Mouse (Mus musculus): ENCODE measurements around the gene Gal3st4. TPM values are rescaled to one million over a fixed set of nuclear protein-coding genes. Genes with fewer than 3 reads are reported as not detected.
A peak's percentile ranks its signal among the peaks of the same experiment; 100 is the strongest.

Gal3st4 gene
- polyA plus RNA-seq, 1 experiment, result 4.2 TPM

DNA sequence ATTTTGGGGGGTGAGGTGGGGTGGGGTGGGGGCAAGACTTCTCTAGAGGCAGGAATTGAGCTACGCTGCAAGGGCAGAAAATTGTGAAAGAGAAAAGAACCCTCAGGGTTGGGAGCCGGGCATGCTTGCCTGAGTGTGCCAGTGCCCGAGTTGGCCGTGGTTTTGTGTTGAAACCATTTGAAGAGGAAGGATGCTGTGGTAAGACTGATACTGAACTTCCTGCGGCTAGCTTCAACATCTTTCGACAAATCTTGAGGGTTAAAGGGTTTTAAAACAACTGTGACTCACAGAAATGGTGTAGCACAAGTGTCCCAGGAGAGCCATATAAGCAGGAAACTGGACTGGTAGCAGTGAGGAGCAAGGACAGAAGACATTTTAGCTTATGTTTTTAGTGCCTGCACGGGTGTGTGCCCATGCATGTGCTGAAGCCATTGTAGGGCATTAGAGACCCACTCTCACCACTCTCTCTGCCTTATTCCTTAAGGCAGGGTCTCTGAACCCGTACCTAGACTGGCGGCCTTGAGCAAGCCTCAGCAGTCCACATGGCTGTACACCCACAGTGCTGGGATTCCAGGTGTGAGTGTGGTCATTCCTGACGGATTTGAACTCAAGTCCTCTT, 15.6 kb downstream of the Gal3st4 start:
- Histone ChIP-seq H3K4me3 (ENCODE audit: insufficient read depth, low read length) (no peak overlapping the region; the same call in 1 of the 2 replicates), H3K27ac (ENCODE audit: insufficient read depth, low read length) (no peak overlapping the region), H3K4me1 (ENCODE audit: control insufficient read depth, insufficient read depth, low read length) (no peaks in the 10 kb centered on the region; the same call in 1 of the 2 replicates)
- no peak for TF ChIP-seq POLR2A (IDR thresholded peaks at IDR 0.05; ENCODE audit: extremely low read depth, insufficient read depth, low read length)
- TF ChIP-seq CTCF (IDR thresholded peaks at IDR 0.05; ENCODE audit: extremely low read depth, insufficient read depth, low read length), result no peak

DNA sequence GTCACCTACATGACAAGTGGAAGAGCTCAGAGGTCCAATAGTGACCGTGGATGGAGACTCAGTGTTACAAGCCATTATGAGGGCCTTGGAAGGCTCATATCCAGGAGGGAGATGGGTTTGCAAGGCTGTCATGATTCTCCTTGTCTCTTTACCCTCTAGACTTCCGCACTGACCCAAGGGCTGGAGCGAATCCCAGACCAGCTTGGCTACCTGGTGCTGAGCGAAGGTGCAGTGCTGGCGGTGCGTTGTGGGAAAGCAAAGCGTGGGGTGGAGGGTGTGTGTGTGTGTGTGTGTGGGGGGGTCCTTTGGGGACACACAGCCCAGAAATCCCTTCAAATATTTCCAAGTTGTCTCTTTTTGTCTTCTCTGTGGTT, 16.6 kb downstream of the Gal3st4 start:
- TF ChIP-seq CTCF (IDR thresholded peaks at IDR 0.05; ENCODE audit: extremely low read depth, insufficient read depth, low read length) (no peak), POLR2A (IDR thresholded peaks at IDR 0.05; ENCODE audit: extremely low read depth, insufficient read depth, low read length) (no peak)
- Histone ChIP-seq H3K4me3 (ENCODE audit: insufficient read depth, low read length) (peak overlapping the region; percentile 62), H3K4me1 (ENCODE audit: control insufficient read depth, insufficient read depth, low read length) (no peaks in the 10 kb centered on the region; the same call in 1 of the 2 replicates), H3K27ac (ENCODE audit: insufficient read depth, low read length) (peak overlapping the region; percentile 3)

DNA sequence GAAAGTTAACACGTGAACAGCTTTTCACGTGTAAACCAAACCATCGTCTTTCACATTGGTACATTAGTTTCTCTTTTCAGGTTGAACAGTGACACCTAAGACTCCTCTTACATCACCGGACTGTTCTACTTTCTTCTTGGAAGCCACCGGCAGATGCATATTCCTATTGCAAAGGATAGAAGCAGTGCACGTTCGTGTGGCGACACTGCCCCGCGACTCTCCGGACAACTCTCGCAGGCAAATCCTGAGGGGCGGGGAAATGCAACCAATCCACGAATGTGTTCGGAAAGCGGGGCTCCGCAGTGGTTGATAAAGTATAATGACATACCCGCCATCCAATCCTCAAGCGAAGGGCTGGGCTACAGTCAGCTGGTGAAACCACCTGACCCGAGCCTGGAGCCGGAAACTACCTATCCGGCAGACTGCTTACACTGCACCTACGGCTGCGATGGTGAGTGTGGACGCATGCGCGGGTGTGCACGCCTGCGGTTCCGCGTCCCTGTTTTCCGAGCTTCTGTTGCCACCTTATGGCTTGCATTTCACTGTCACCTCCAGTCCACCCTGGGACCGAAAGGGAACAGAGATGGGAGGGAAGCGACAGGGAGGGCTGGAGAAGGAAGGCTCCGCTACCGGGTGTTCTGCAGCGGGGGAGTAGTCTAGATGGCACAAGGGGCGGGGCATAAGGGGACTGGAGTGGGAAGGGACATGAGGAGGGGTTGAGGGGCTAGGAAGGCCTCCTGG, 17.1 kb downstream of the Gal3st4 start, which contains the start of gene Lamtor4:
TSS of gene Lamtor4 (plus strand) at position 130 of the 741 bp plus-strand sequence.
- H3K4me3 ChIP-seq (ENCODE audit: insufficient read depth, low read length), result peak within 1 kb of the TSS; percentile 62
- TF ChIP-seq CTCF (IDR thresholded peaks at IDR 0.05; ENCODE audit: extremely low read depth, insufficient read depth, low read length), result no peak
- TF ChIP-seq POLR2A (IDR thresholded peaks at IDR 0.05; ENCODE audit: extremely low read depth, insufficient read depth, low read length), result peak; percentile 96
- no peaks in the 10 kb centered on the region; the same call in 1 of the 2 replicates for H3K4me1 ChIP-seq (ENCODE audit: control insufficient read depth, insufficient read depth, low read length)
- H3K27ac ChIP-seq (ENCODE audit: insufficient read depth, low read length), result peak within 1 kb of the TSS; percentile 9

DNA sequence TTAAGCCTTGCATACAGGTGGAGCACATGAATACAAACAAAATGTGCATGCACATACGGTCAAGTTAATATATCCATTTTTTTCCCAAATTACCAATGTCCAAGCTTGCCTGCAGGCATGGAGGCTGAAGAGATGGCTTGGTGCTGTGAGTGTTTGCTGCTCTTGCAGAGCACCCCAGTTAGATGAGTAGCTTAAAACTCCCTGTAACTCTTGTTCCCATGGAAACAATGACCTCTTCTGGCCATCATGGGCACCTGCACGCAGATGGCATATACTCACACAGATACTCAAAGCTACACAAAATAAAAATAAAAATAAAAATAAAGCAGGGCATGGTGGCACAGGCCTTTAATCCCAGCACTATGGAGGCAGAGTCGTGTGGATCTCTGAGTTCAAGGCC, 19.6 kb downstream of the Gal3st4 start:
- TF ChIP-seq POLR2A (IDR thresholded peaks at IDR 0.05; ENCODE audit: extremely low read depth, insufficient read depth, low read length) (no peak), CTCF (IDR thresholded peaks at IDR 0.05; ENCODE audit: extremely low read depth, insufficient read depth, low read length) (no peak)
- Histone ChIP-seq H3K27ac (ENCODE audit: insufficient read depth, low read length) (no peak overlapping the region), H3K4me3 (ENCODE audit: insufficient read depth, low read length) (no peak overlapping the region), H3K4me1 (ENCODE audit: control insufficient read depth, insufficient read depth, low read length) (no peaks in the 10 kb centered on the region; the same call in 1 of the 2 replicates)

DNA sequence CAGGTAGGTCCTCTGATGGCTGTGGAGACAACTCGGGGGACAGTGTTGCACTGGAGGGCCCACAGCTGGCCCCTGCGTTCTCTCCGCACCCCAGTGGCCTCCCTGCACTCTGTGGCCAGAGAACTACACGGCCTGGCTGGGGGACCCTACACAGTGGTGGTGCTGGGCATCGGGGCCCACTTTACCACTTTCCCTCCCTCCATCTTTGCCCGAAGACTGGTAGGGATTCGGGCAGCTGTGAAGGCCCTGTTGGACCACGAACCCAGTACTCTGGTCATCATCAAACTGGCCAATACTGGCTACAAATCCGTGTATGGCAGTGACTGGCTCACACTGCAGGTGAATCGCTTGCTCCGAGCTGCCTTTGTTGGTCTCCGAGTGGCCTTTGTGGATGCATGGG, 21.5 kb downstream of the Gal3st4 start:
- no peak for TF ChIP-seq CTCF (IDR thresholded peaks at IDR 0.05; ENCODE audit: extremely low read depth, insufficient read depth, low read length)
- no peak for TF ChIP-seq POLR2A (IDR thresholded peaks at IDR 0.05; ENCODE audit: extremely low read depth, insufficient read depth, low read length)
- H3K27ac ChIP-seq (ENCODE audit: insufficient read depth, low read length), result no peak overlapping the region
- H3K4me1 ChIP-seq (ENCODE audit: control insufficient read depth, insufficient read depth, low read length), result no peaks in the 10 kb centered on the region; the same call in 1 of the 2 replicates
- H3K4me3 ChIP-seq (ENCODE audit: insufficient read depth, low read length), result no peak overlapping the region

DNA sequence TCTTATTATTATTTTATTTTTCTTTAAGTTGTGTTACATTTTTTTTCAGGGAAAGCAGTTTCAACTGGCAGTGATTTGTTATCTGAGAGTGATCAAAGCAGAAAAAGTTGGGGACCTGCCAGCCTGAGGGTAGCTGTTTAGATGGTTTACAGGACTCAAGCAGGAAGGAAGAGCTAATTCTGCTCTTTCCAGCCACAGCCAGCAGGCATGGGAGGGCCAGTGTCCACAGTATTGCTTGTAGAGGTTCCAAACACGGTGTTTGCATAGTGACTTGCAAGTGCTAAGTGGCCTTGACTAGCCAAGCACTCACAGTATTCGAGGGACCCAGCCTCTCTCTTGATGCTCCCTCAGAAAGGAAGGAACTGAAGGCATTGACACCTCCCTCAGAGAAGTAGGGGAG, 31.1 kb downstream of the Gal3st4 start:
- Histone ChIP-seq H3K4me1 (ENCODE audit: control insufficient read depth, insufficient read depth, low read length) (no peaks in the 10 kb centered on the region), H3K27ac (ENCODE audit: insufficient read depth, low read length) (no peak overlapping the region), H3K4me3 (ENCODE audit: insufficient read depth, low read length) (no peak overlapping the region)
- TF ChIP-seq POLR2A (IDR thresholded peaks at IDR 0.05; ENCODE audit: extremely low read depth, insufficient read depth, low read length) (no peak), CTCF (IDR thresholded peaks at IDR 0.05; ENCODE audit: extremely low read depth, insufficient read depth, low read length) (no peak)

DNA sequence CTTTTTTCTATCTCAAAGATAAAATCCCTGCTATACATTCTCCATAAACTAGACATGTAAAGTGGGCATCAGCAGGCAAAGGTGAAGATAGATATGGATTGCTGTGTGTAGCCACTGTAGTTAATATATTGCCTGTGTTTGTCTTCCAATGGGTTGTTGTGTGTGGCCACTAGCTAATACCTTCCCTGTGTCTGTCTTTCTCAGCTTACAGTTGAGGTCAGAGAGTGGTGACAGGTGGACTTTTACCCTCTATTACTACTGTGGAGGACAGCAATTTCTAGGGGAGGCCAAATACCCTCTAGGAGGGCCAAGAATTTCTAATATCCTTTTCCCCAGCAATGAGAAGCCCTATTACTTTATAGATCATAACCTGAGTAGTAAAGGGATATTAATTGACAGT, 38.4 kb downstream of the Gal3st4 start:
- no peak for TF ChIP-seq CTCF (IDR thresholded peaks at IDR 0.05; ENCODE audit: extremely low read depth, insufficient read depth, low read length)
- TF ChIP-seq POLR2A (IDR thresholded peaks at IDR 0.05; ENCODE audit: extremely low read depth, insufficient read depth, low read length), result no peak
- no peaks in the 10 kb centered on the region for H3K4me1 ChIP-seq (ENCODE audit: control insufficient read depth, insufficient read depth, low read length)
- no peak overlapping the region for H3K4me3 ChIP-seq (ENCODE audit: insufficient read depth, low read length)

DNA sequence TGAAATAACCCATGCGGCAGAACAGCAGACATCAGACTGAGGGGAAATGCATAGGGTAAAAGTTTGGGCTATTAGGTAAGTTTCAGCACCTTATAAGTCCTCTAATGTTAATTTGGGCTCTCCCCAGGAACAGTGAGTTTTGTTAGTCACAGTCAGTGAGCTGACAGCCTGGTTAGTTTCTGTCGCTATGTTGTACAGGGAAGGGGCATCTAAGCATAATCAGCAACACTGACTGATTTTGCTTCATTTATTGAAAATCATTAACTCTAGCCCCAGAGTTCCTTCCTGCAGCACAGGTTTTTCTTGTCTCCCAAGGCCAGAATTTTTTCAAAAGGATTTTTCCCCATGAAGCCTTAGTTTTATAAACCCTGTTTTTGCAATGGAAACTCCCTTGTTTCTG, 38.9 kb downstream of the Gal3st4 start:
- Histone ChIP-seq H3K27ac (ENCODE audit: insufficient read depth, low read length) (no peak overlapping the region), H3K4me1 (ENCODE audit: control insufficient read depth, insufficient read depth, low read length) (no peaks in the 10 kb centered on the region), H3K4me3 (ENCODE audit: insufficient read depth, low read length) (no peak overlapping the region)
- TF ChIP-seq POLR2A (IDR thresholded peaks at IDR 0.05; ENCODE audit: extremely low read depth, insufficient read depth, low read length), result no peak
- TF ChIP-seq CTCF (IDR thresholded peaks at IDR 0.05; ENCODE audit: extremely low read depth, insufficient read depth, low read length), result no peak

More for the DNA sequence above, 38.4 kb downstream of the Gal3st4 start:
- no peak overlapping the region for H3K27ac ChIP-seq (ENCODE audit: insufficient read depth, low read length)

DNA sequence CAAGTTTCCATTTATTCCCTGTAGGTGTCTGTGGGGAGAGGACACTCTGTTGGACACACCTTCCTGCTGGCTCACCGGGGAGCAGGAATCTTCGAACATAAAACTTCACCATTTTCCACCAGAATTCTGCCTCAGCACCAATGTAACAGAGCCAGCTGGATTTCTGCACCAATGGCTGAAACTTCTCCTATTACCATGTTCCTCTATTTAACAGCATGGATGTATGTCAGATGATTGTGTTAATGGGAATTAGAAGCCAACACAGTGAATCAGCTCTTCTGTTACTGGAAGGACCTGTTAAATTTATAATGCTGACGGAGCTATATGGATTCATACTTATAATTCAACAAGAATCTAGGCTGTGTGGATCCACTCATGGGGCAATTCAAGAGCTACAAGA, 43.1 kb downstream of the Gal3st4 start:
- no peak overlapping the region for H3K4me3 ChIP-seq (ENCODE audit: insufficient read depth, low read length)
- TF ChIP-seq POLR2A (IDR thresholded peaks at IDR 0.05; ENCODE audit: extremely low read depth, insufficient read depth, low read length) (no peak), CTCF (IDR thresholded peaks at IDR 0.05; ENCODE audit: extremely low read depth, insufficient read depth, low read length) (no peak)
- no peak overlapping the region for H3K27ac ChIP-seq (ENCODE audit: insufficient read depth, low read length)
- H3K4me1 ChIP-seq (ENCODE audit: control insufficient read depth, insufficient read depth, low read length), result no peaks in the 10 kb centered on the region

DNA sequence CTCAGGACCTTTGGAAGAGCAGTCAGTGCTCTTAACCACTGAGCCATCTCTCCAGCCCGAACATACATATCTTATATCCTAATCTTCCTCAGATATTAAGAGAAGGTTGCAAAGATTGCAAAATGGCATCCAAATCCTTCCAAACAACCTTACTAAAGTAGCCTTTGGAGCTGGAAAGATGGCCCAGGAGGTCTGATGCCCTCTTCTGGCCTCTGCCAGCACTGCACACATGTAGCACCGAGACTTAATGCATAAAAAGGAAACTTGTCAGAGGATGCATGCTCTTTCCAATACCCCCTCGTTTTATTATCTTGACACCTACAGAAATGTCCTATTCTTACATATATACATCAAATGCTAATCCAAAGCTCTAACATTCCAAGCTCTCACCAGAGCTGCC, 44.6 kb downstream of the Gal3st4 start:
- TF ChIP-seq CTCF (IDR thresholded peaks at IDR 0.05; ENCODE audit: extremely low read depth, insufficient read depth, low read length), result peak; percentile 22; the same call in 1 of the 2 replicates
- TF ChIP-seq POLR2A (IDR thresholded peaks at IDR 0.05; ENCODE audit: extremely low read depth, insufficient read depth, low read length), result no peak

More for the DNA sequence above, 44.6 kb downstream of the Gal3st4 start:
- Histone ChIP-seq H3K4me3 (ENCODE audit: insufficient read depth, low read length) (no peak overlapping the region), H3K4me1 (ENCODE audit: control insufficient read depth, insufficient read depth, low read length) (no peaks in the 10 kb centered on the region), H3K27ac (ENCODE audit: insufficient read depth, low read length) (no peak overlapping the region)
